20 mouse cellular contexts compared by ENCODE assay signal in the genomic region with DNA sequence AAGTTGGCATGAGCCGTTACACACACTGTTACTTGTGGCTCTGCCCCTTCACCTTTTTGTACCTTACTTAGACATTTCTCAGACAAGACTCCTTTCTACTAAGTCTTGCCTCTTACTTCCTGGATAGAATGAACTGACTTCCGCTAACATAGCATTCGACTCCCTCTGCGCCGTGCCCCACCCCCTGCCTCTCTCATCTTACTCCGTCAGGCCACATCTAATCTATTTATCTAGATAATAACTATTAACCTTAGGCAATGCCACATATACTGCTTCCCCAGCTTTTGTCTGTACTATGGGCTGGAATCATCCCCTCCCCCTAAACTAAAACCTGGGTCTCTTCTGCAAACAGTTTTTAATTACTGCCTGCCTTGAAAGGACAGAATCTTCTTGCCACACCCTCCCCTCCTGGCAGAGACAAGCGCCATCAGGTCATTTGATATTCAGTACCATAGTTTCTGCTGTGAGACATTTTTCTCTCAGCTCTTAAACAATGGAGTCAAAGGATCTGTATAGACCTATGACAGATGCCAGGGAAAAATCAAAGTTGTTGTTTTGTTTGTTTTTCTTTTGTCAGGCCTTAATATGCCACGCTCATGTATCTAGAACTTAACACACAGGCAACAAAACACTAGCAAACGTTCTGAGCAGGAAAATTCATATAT.
DNase-seq lines count a peak whose midpoint lies in the region; ATAC-seq lines count a peak whose summit lies in the region.
"Had no signal": no experiment of that assay in that cellular context is flagged by ENCODE, and none has a peak within 500 bp of the region (broad histone marks: within the 10 kb centered on the region; RNA-seq: fewer than 3 reads in every experiment).

No protein-coding gene starts in this region.

- H3K27me3 ChIP-seq in forebrain, embryonic 12.5 days = no peaks in the 10 kb centered on the region
- no peaks in the 10 kb centered on the region for H3K27me3 ChIP-seq in forebrain, embryonic 11.5 days (ENCODE audit: control insufficient read depth, insufficient read depth, low read length)
- no peaks in the 10 kb centered on the region for H3K27me3 ChIP-seq in neural tube, embryonic 12.5 days (replicated peaks)
- no peaks in the 10 kb centered on the region for H3K27me3 ChIP-seq in midbrain, embryonic 14.5 days (ENCODE audit: control insufficient read depth, insufficient read depth, low read length)

- H3K9me3 ChIP-seq in forebrain, embryonic 12.5 days = no peaks in the 10 kb centered on the region
- H3K9me3 ChIP-seq in forebrain, embryonic 11.5 days (ENCODE audit: control insufficient read depth, low read length) = no peaks in the 10 kb centered on the region
- no peaks in the 10 kb centered on the region for H3K9me3 ChIP-seq in neural tube, embryonic 12.5 days
- no peaks in the 10 kb centered on the region for H3K9me3 ChIP-seq in midbrain, embryonic 14.5 days (ENCODE audit: control insufficient read depth, low read length)
- H3K9me3 ChIP-seq: heart, embryonic 10.5 days; limb, embryonic 10.5 days had no signal

- DNase-seq in forebrain, embryonic 11.5 days (ENCODE audit: low spot score) = no peak
- no peak for DNase-seq in neural tube, embryonic 10.5 days (ENCODE audit: extremely low spot score, low spot score)
- DNase-seq in midbrain, embryonic 14.5 days = no peak
- no peak for DNase-seq in adrenal gland, postnatal 4 days (ENCODE audit: low spot score in 2 of 2)
- no peak for DNase-seq in T-cell, adult 2 months (ENCODE audit: low spot score)
- DNase-seq in thymus, adult 18-20 months = no peak
- DNase-seq: adrenal gland, adult 8-10 months; cerebellum, postnatal 10 days; gastrocnemius, postnatal 36 days; kidney, adult 8-10 months; kidney, postnatal 14 days; lung, adult 18-20 months; right cerebral cortex, adult 18-20 months; thymus, postnatal 25 days had no signal

- ATAC-seq in forebrain, embryonic 12.5 days (ENCODE audit: low FRiP score) = peak; percentile 69
- ATAC-seq in forebrain, embryonic 11.5 days (replicated peaks; ENCODE audit: low FRiP score) = no peak; the same call in 1 of the 2 replicates
- peak; percentile 33; the same call in 1 of the 2 replicates for ATAC-seq in neural tube, embryonic 12.5 days (ENCODE audit: low FRiP score, low read depth)
- ATAC-seq in midbrain, embryonic 14.5 days (ENCODE audit: low FRiP score, low TSS enrichment) = 0 out of 2 replicates have a peak, but pooled peaks have one; percentile 50

- peaks cover 32% of the 10 kb centered on the region for H3K4me1 ChIP-seq in forebrain, embryonic 12.5 days
- H3K4me1 ChIP-seq in forebrain, embryonic 11.5 days (replicated peaks; ENCODE audit: control insufficient read depth, insufficient read depth, low read length) = peaks cover 2% of the 10 kb centered on the region; the same call in 1 of the 2 replicates
- peaks cover 14% of the 10 kb centered on the region; the same call in 1 of the 2 replicates for H3K4me1 ChIP-seq in neural tube, embryonic 12.5 days
- peaks cover 43% of the 10 kb centered on the region for H3K4me1 ChIP-seq in midbrain, embryonic 14.5 days (ENCODE audit: control insufficient read depth, insufficient read depth, low read length)
- H3K4me1 ChIP-seq: megakaryocyte, embryonic 14.5 days had no signal

- WGBS in forebrain, embryonic 12.5 days = 63% methylated on average over 9 of the region's 9 CpGs
- 74% methylated on average over 9 of the region's 9 CpGs for WGBS in forebrain, embryonic 11.5 days
- WGBS in neural tube, embryonic 12.5 days = 71% methylated on average over 9 of the region's 9 CpGs
- 38% methylated on average over 9 of the region's 9 CpGs for WGBS in midbrain, embryonic 14.5 days

- H3K27ac ChIP-seq in forebrain, embryonic 12.5 days = peak overlapping the region; percentile 73
- no peak overlapping the region for H3K27ac ChIP-seq in forebrain, embryonic 11.5 days (ENCODE audit: low read depth, low read length)
- H3K27ac ChIP-seq in neural tube, embryonic 12.5 days = no peak overlapping the region
- H3K27ac ChIP-seq in midbrain, embryonic 14.5 days (replicated peaks; ENCODE audit: low read depth, low read length) = peak overlapping the region; percentile 78
- H3K27ac ChIP-seq: heart, embryonic 10.5 days; limb, embryonic 10.5 days had no signal

- H3K9ac ChIP-seq in forebrain, embryonic 12.5 days = no peak overlapping the region
- H3K9ac ChIP-seq in forebrain, embryonic 11.5 days (ENCODE audit: low read length) = no peak overlapping the region
- no peak overlapping the region for H3K9ac ChIP-seq in neural tube, embryonic 12.5 days
- H3K9ac ChIP-seq in midbrain, embryonic 14.5 days (replicated peaks; ENCODE audit: low read length) = no peak overlapping the region

- no peak overlapping the region for H3K4me2 ChIP-seq in forebrain, embryonic 12.5 days
- H3K4me2 ChIP-seq in forebrain, embryonic 11.5 days (ENCODE audit: low read depth, low read length, severe bottlenecking) = no peak overlapping the region
- no peak overlapping the region for H3K4me2 ChIP-seq in neural tube, embryonic 12.5 days (replicated peaks)
- 0 out of 2 replicates have a peak overlapping the region, but pooled peaks have one; percentile 3 for H3K4me2 ChIP-seq in midbrain, embryonic 14.5 days (ENCODE audit: low read length)

- no peak overlapping the region for H3K4me3 ChIP-seq in forebrain, embryonic 12.5 days (replicated peaks)
- H3K4me3 ChIP-seq in forebrain, embryonic 11.5 days (ENCODE audit: low read depth, low read length) = no peak overlapping the region
- no peak overlapping the region for H3K4me3 ChIP-seq in neural tube, embryonic 12.5 days
- no peak overlapping the region for H3K4me3 ChIP-seq in midbrain, embryonic 14.5 days (replicated peaks; ENCODE audit: low read depth, low read length)
- H3K4me3 ChIP-seq: heart, embryonic 10.5 days; limb, embryonic 10.5 days; megakaryocyte, embryonic 14.5 days; myocyte had no signal

- H3K36me3 ChIP-seq in forebrain, embryonic 12.5 days (replicated peaks) = no peaks in the 10 kb centered on the region
- H3K36me3 ChIP-seq in forebrain, embryonic 11.5 days (ENCODE audit: control insufficient read depth, insufficient read depth, low read length) = no peaks in the 10 kb centered on the region
- no peaks in the 10 kb centered on the region for H3K36me3 ChIP-seq in neural tube, embryonic 12.5 days
- no peaks in the 10 kb centered on the region for H3K36me3 ChIP-seq in midbrain, embryonic 14.5 days (ENCODE audit: control insufficient read depth, insufficient read depth, low read length)
- H3K36me3 ChIP-seq: heart, embryonic 10.5 days; limb, embryonic 10.5 days had no signal

Comparison
In these comparisons a context has a peak if more than half of its experiments do, and no peak if none do; other contexts are left out.
1. H3K27ac ChIP-seq: peak in forebrain, embryonic 12.5 days (single experiment) and midbrain, embryonic 14.5 days (single experiment); none in forebrain, embryonic 11.5 days (single experiment) and neural tube, embryonic 12.5 days (single experiment).